Mouse (Mus musculus): Measurements from ENCODE around the gene Babam2. TPM values are rescaled to one million over a fixed set of nuclear protein-coding genes. Genes with fewer than 3 reads are reported as not detected.

The Babam2 gene
- total RNA-seq, 2 experiments from 2014 or later = 49.3 to 50.4 TPM

GRCm38 (mm10) chr5:32055676-32056075 lies 358.2 kb downstream of the Babam2 start:
- Histone ChIP-seq H3K27ac (no peak overlapping the region), H3K4me3 (no peak overlapping the region)
- DNase-seq (ENCODE audit: low spot score in 2 of 2) = no peak
- TF ChIP-seq CTCF (conservative IDR thresholded peaks at IDR 0.05) = no peak

- H3K27ac ChIP-seq = no peak overlapping the region
- no peak for DNase-seq (ENCODE audit: low spot score in 2 of 2)
- H3K4me3 ChIP-seq = no peak overlapping the region
- no peak for TF ChIP-seq CTCF (conservative IDR thresholded peaks at IDR 0.05)
These were observed 358.6 kb downstream of the Babam2 start for GRCm38 (mm10) chr5:32056126-32056525.

GRCm38 (mm10) chr5:32058481-32059253 lies 361.2 kb downstream of the Babam2 start:
- TF ChIP-seq CTCF (conservative IDR thresholded peaks at IDR 0.05) = no peak
- H3K27ac ChIP-seq = no peak overlapping the region
- no peak overlapping the region for H3K4me3 ChIP-seq
- no peak for DNase-seq (ENCODE audit: low spot score in 2 of 2)

GRCm38 (mm10) chr5:32059254-32059796 lies 361.8 kb downstream of the Babam2 start:
- no peak for DNase-seq (ENCODE audit: low spot score in 2 of 2)
- H3K4me3 ChIP-seq = no peak overlapping the region
- TF ChIP-seq CTCF (conservative IDR thresholded peaks at IDR 0.05) = no peak
- no peak overlapping the region for H3K27ac ChIP-seq

GRCm38 (mm10) chr5:32060485-32060884 lies 363.0 kb downstream of the Babam2 start:
- Histone ChIP-seq H3K27ac (no peak overlapping the region), H3K4me3 (no peak overlapping the region)
- no peak for TF ChIP-seq CTCF (conservative IDR thresholded peaks at IDR 0.05)
- DNase-seq (ENCODE audit: low spot score in 2 of 2) = no peak

- no peak overlapping the region for H3K27ac ChIP-seq
- no peak for TF ChIP-seq CTCF (conservative IDR thresholded peaks at IDR 0.05)
- DNase-seq (ENCODE audit: low spot score in 2 of 2) = no peak
- no peak overlapping the region for H3K4me3 ChIP-seq
These were observed 364.4 kb downstream of the Babam2 start for GRCm38 (mm10) chr5:32061854-32062253.

GRCm38 (mm10) chr5:32064341-32065105 lies 367.0 kb downstream of the Babam2 start:
- DNase-seq (ENCODE audit: low spot score in 2 of 2) = no peak
- Histone ChIP-seq H3K4me3 (no peak overlapping the region), H3K27ac (peak overlapping the region; percentile 84)
- TF ChIP-seq CTCF (conservative IDR thresholded peaks at IDR 0.05) = peak; percentile 36; the same call in 1 of the 2 replicates

- Histone ChIP-seq H3K27ac (peak overlapping the region; percentile 63; the same call in 1 of the 2 replicates), H3K4me3 (no peak overlapping the region)
- no peak for DNase-seq (ENCODE audit: low spot score in 2 of 2)
- TF ChIP-seq CTCF (conservative IDR thresholded peaks at IDR 0.05) = no peak
These were observed 368.7 kb downstream of the Babam2 start for GRCm38 (mm10) chr5:32066015-32066734.

GRCm38 (mm10) chr5:32066839-32067238 lies 369.4 kb downstream of the Babam2 start:
- DNase-seq (ENCODE audit: low spot score in 2 of 2) = no peak
- TF ChIP-seq CTCF (conservative IDR thresholded peaks at IDR 0.05) = no peak
- peak overlapping the region; percentile 63; the same call in 1 of the 2 replicates for H3K27ac ChIP-seq
- H3K4me3 ChIP-seq = no peak overlapping the region

GRCm38 (mm10) chr5:32068616-32069015 lies 371.1 kb downstream of the Babam2 start:
- Histone ChIP-seq H3K4me3 (no peak overlapping the region), H3K27ac (no peak overlapping the region)
- no peak for TF ChIP-seq CTCF (conservative IDR thresholded peaks at IDR 0.05)

GRCm38 (mm10) chr5:32069096-32069495 lies 371.6 kb downstream of the Babam2 start:
- Histone ChIP-seq H3K4me3 (no peak overlapping the region), H3K27ac (no peak overlapping the region)
- no peak for DNase-seq (ENCODE audit: low spot score in 2 of 2)
- TF ChIP-seq CTCF (conservative IDR thresholded peaks at IDR 0.05) = no peak

More at GRCm38 (mm10) chr5:32068616-32069015, 371.1 kb downstream of the Babam2 start:
- no peak for DNase-seq (ENCODE audit: low spot score in 2 of 2)

- Histone ChIP-seq H3K27ac (no peak overlapping the region), H3K4me3 (no peak overlapping the region)
- TF ChIP-seq CTCF (conservative IDR thresholded peaks at IDR 0.05) = no peak
- no peak for DNase-seq (ENCODE audit: low spot score in 2 of 2)
These were observed 372.2 kb downstream of the Babam2 start for GRCm38 (mm10) chr5:32069566-32070169.
